Mouse (Mus musculus) ES-E14 (cell line): ENCODE measurements at regions not wholly inside any gene's neighbourhood (a gene's known extent, or its start where the extent isn't known, plus 50 kb on each side); places are given as distances from the start of the nearest gene placed in this dataset.

Source experiments
- HCFC1 ChIP-seq: IDR thresholded peaks from 2 replicates; pipeline ENCODE4 v1.6.1; 2012; ENCODE audit warnings: low read length, inconsistent platforms, borderline replicate concordance; ENCODE audit not compliant: insufficient read depth
- MAFK ChIP-seq: IDR thresholded peaks from 2 replicates; pipeline ENCODE4 v1.6.1; 2014; ENCODE audit warnings: mild to moderate bottlenecking, low read depth, low read length, inconsistent platforms; ENCODE audit not compliant: insufficient read depth
- ZC3H11A ChIP-seq: IDR thresholded peaks from 2 replicates; pipeline ENCODE4 v1.6.1; 2012; ENCODE audit warnings: low read depth, mild to moderate bottlenecking, inconsistent platforms, low read length, borderline replicate concordance
- ZNF384 ChIP-seq: IDR thresholded peaks from 2 replicates; pipeline ENCODE4 v1.6.1; 2012; ENCODE audit warnings: low read depth, low read length, inconsistent platforms

- TF ChIP-seq ZC3H11A (no peak), ZNF384 (no peak), MAFK (no peak), HCFC1 (no peak)
Measured at GRCm38 (mm10) chr17:64540411-64540810, 60.1 kb upstream of the Man2a1 start.
